Mouse (Mus musculus) liver, postnatal 0 days (tissue): Measurements from ENCODE around the gene Lekr1. TPM values are rescaled to one million over a fixed set of nuclear protein-coding genes. Genes with fewer than 3 reads are reported as not detected.

ENCODE experiments used
- ATAC-seq: fragments of 200-750 bp; cut with Nextera tagmentation; 2 replicates; pipeline ENCODE4 v1.8.0; 2017; ENCODE audit warnings: mild to moderate bottlenecking, moderate library complexity
- DNase-seq: peaks from one replicate; pipeline ENCODE4 v3.0.0-alpha.2; 2016
- H3K27ac ChIP-seq: fragments of 300-500 bp; sonication (generic); 2 replicates; pipeline ENCODE4 v1.5.1; 2014; ENCODE audit warnings: antibody characterized with exemption, moderate library complexity, mild to moderate bottlenecking, low read depth
- H3K27me3 ChIP-seq: fragments of 300-500 bp; sonication (generic); 2 replicates; pipeline ENCODE4 v1.6.1; 2014; ENCODE audit warnings: low read length, control low read depth, mixed read lengths; ENCODE audit not compliant: insufficient read depth
- H3K36me3 ChIP-seq: fragments of 300-500 bp; sonication (generic); replicated peaks from 2 replicates; pipeline ENCODE4 v1.6.1; 2014; ENCODE audit warnings: mild to moderate bottlenecking, control low read depth, low read length, moderate library complexity, mixed read lengths; ENCODE audit not compliant: insufficient read depth
- H3K4me1 ChIP-seq: fragments of 300-500 bp; sonication (generic); 2 replicates; pipeline ENCODE4 v1.6.1; 2014; ENCODE audit warnings: antibody characterized with exemption, mild to moderate bottlenecking, control low read depth; ENCODE audit not compliant: insufficient read depth
- H3K4me2 ChIP-seq: fragments of 300-500 bp; sonication (generic); 2 replicates; pipeline ENCODE4 v1.6.1; 2014; ENCODE audit warnings: low read depth, mild to moderate bottlenecking, low read length, moderate library complexity, mixed read lengths
- H3K4me3 ChIP-seq: fragments of 300-500 bp; sonication (generic); 2 replicates; pipeline ENCODE4 v1.5.1; 2014; ENCODE audit warnings: low read depth, low read length
- H3K9ac ChIP-seq: fragments of 300-500 bp; sonication (generic); replicated peaks from 2 replicates; pipeline ENCODE4 v1.6.1; 2014; ENCODE audit warnings: mild to moderate bottlenecking, moderate library complexity
- H3K9me3 ChIP-seq: fragments of 300-500 bp; sonication (generic); 2 replicates; pipeline ENCODE4 v1.6.1; 2016; ENCODE audit warnings: mild to moderate bottlenecking, control low read depth, low read length, mixed read lengths
- CTCF ChIP-seq: sonication (generic); IDR thresholded peaks from 2 replicates; pipeline ENCODE4 v1.5.1; 2016; ENCODE audit warnings: antibody characterized with exemption, low read depth
- EP300 ChIP-seq: IDR thresholded peaks from 2 replicates; pipeline ENCODE4 v1.6.1; 2016; ENCODE audit warnings: antibody characterized with exemption, low read depth, mild to moderate bottlenecking
- WGBS: fragments of 180-500 bp; shearing (Covaris S2); extraction: QIAGEN DNeasy Blood & Tissue Kit; methylation state at CpG from one replicate; pipeline ENCODE4 v1.1.7; 2014; ENCODE audit not compliant: insufficient replicate concordance; 5-methylcytosine and 5-hydroxymethylcytosine counted together
- polyA plus RNA-seq: library from polyadenylated mRNA; unstranded; fragments of >200 nt; fragmentation: Nextera tagmentation; extraction: Ambion mirVana; gene quantifications from 2 replicates; pipeline ENCODE4 v1.2.1, GENCODE M21; 2015

The Lekr1 gene
- polyA plus RNA-seq, 1 experiment from 2014 or later: 1.0 TPM

GRCm38 (mm10) chr3:65627021-65627706, 38.9 kb upstream of the Lekr1 start:
- Histone ChIP-seq H3K4me2 (no peak overlapping the region), H3K4me3 (no peak overlapping the region), H3K36me3 (no peaks in the 10 kb centered on the region), H3K4me1 (no peaks in the 10 kb centered on the region), H3K9ac (no peak overlapping the region), H3K27ac (no peak overlapping the region), H3K27me3 (no peaks in the 10 kb centered on the region), H3K9me3 (no peaks in the 10 kb centered on the region)
- 79% methylated on average over 6 of the region's 6 CpGs for WGBS
- TF ChIP-seq EP300 (no peak), CTCF (no peak)
- ATAC-seq: no peak
- no peak for DNase-seq

DNA sequence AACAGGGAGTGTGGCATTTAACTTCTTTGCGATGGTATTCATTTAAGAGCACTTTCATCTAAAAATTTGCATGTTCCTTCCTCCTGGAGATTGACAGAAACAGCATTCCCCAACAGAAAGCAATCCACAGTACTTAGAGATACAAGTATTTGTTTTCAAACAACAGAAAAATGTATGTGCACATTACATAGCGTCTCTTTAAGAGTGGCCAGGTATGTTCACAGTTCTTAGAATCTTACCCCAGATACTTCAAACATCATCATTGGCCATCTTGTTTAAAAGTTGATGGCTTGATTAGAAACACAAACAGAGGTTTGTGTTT, 38.4 kb upstream of the Lekr1 start:
- Histone ChIP-seq H3K36me3 (no peaks in the 10 kb centered on the region), H3K4me1 (no peaks in the 10 kb centered on the region), H3K27me3 (no peaks in the 10 kb centered on the region), H3K4me3 (no peak overlapping the region), H3K27ac (no peak overlapping the region), H3K4me2 (no peak overlapping the region), H3K9ac (no peak overlapping the region), H3K9me3 (no peaks in the 10 kb centered on the region)
- ATAC-seq: no peak
- DNase-seq: no peak
- no peak for TF ChIP-seq CTCF
- no peak for TF ChIP-seq EP300
- WGBS: 74% methylated on average over 2 of the region's 2 CpGs

DNA sequence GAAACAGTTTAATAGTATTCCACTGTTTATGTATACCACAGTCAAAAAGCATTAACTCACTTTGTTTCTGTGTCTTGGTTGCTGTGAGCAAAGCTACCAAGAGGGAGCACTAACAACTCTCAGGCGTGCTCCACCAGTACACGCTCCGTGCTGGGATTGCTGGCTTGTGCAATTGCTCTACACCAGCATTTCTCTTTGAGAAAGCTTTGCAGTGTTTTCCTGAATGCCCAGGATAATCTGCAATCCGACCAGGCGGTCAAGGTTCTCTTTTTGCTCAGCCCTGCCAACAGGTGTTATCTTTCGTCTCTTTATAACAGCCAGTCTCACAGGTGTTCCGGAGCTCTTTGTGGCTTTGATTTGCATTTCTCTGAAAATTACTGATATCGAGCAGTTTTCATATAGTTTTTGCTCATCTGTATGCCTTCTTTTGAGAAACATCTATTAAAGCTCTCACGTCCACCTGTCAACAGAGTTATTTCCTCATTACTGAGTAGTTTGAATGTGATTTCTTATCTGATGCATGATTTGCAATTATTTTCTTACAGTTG, 36.4 kb upstream of the Lekr1 start:
- WGBS: 57% methylated on average over 9 of the region's 9 CpGs
- Histone ChIP-seq H3K36me3 (no peaks in the 10 kb centered on the region), H3K27me3 (no peaks in the 10 kb centered on the region), H3K4me2 (no peak overlapping the region), H3K4me1 (no peaks in the 10 kb centered on the region), H3K4me3 (no peak overlapping the region), H3K27ac (no peak overlapping the region), H3K9ac (no peak overlapping the region), H3K9me3 (no peaks in the 10 kb centered on the region)
- DNase-seq: no peak
- ATAC-seq: no peak
- no peak for TF ChIP-seq EP300
- no peak for TF ChIP-seq CTCF

DNA sequence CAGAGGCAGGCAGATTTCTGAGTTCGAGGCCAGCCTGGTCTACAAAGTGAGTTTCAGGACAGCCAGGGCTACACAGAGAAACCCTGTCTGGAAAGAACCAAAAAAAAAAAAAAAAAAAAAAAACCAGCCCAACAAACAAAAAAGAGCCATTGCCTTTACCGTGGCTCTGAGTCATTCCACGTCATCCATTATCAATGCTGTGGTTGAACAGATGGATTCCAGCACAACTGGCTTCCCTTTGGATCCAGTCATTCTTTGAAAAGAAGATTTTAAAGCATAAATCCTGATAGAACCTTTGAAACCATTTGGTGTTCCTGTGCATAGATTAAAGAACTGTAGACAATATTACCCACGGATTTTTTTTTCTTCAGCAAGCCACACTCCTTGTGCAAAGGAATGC, 32.4 kb upstream of the Lekr1 start:
- Histone ChIP-seq H3K9me3 (no peaks in the 10 kb centered on the region), H3K4me3 (no peak overlapping the region), H3K27me3 (no peaks in the 10 kb centered on the region), H3K36me3 (no peaks in the 10 kb centered on the region), H3K9ac (no peak overlapping the region), H3K27ac (no peak overlapping the region), H3K4me2 (no peak overlapping the region), H3K4me1 (no peaks in the 10 kb centered on the region)
- ATAC-seq (no peak), DNase-seq (no peak)
- WGBS: 58% methylated on average over 4 of the region's 4 CpGs
- TF ChIP-seq CTCF (no peak), EP300 (no peak)

- Histone ChIP-seq H3K36me3 (no peaks in the 10 kb centered on the region), H3K27me3 (no peaks in the 10 kb centered on the region), H3K4me2 (no peak overlapping the region), H3K27ac (no peak overlapping the region), H3K4me1 (no peaks in the 10 kb centered on the region), H3K9me3 (no peaks in the 10 kb centered on the region), H3K4me3 (no peak overlapping the region), H3K9ac (no peak overlapping the region)
- ATAC-seq (no peak), DNase-seq (no peak)
- WGBS: 69% methylated on average over 9 of the region's 9 CpGs
- TF ChIP-seq CTCF: no peak
- no peak for TF ChIP-seq EP300
These were observed 30.0 kb upstream of the Lekr1 start for GRCm38 (mm10) chr3:65635983-65636382.

GRCm38 (mm10) chr3:65637313-65637712, 28.7 kb upstream of the Lekr1 start:
- Histone ChIP-seq H3K36me3 (no peaks in the 10 kb centered on the region), H3K27me3 (no peaks in the 10 kb centered on the region), H3K4me1 (no peaks in the 10 kb centered on the region), H3K27ac (no peak overlapping the region), H3K4me3 (no peak overlapping the region), H3K9me3 (no peaks in the 10 kb centered on the region), H3K9ac (no peak overlapping the region), H3K4me2 (no peak overlapping the region)
- TF ChIP-seq EP300: no peak
- no peak for TF ChIP-seq CTCF
- ATAC-seq: no peak
- 77% methylated on average over 7 of the region's 7 CpGs for WGBS
- no peak for DNase-seq
